Mouse (Mus musculus) bone marrow, adult 2 months (tissue): Measurements from ENCODE around the gene Gas2. TPM values are rescaled to one million over a fixed set of nuclear protein-coding genes. Genes with fewer than 3 reads are reported as not detected.

Experiments used
- H3K27ac ChIP-seq: fragments of 200-500 bp; 2 replicates; pipeline ENCODE4 v1.5.1; 2012; ENCODE audit warnings: low read depth, mild to moderate bottlenecking, control low read depth, inconsistent platforms, low read length; ENCODE audit not compliant: control insufficient read depth, poor library complexity, insufficient read depth
- H3K4me1 ChIP-seq: fragments of 200-500 bp; 2 replicates; pipeline ENCODE4 v1.6.1; 2011; ENCODE audit warnings: low read length; ENCODE audit not compliant: control insufficient read depth, insufficient read depth
- H3K4me3 ChIP-seq: fragments of 200-500 bp; replicated peaks from 2 replicates; pipeline ENCODE3; 2011; ENCODE audit warnings: mild to moderate bottlenecking, low read depth, low read length, control low read depth; ENCODE audit not compliant: control insufficient read depth
- CTCF ChIP-seq: fragments of 200-500 bp; IDR thresholded peaks from 2 replicates; pipeline ENCODE4 v1.5.1; 2011; ENCODE audit warnings: low read length, control low read depth; ENCODE audit not compliant: control insufficient read depth, insufficient read depth
- POLR2A ChIP-seq: fragments of 200-500 bp; IDR thresholded peaks from 2 replicates; pipeline ENCODE4 v1.6.1; 2011; ENCODE audit warnings: low read depth, mild to moderate bottlenecking, control low read depth, low read length, borderline replicate concordance; ENCODE audit not compliant: control insufficient read depth
- WGBS: fragments of 180-500 bp; shearing (Covaris S2); methylation state at CpG from one replicate; pipeline ENCODE4 v1.1.7; 2018; 5-methylcytosine and 5-hydroxymethylcytosine counted together
- polyA plus RNA-seq: library from polyadenylated mRNA; stranded (reverse); fragments of >200 nt; gene quantifications from 2 replicates; pipeline ENCODE4 v1.2.4, GENCODE M21; 2011; ENCODE audit warnings: low replicate concordance; ENCODE audit not compliant: missing spikeins, insufficient read depth, insufficient read length

Gene Gas2
- 3.2 and 5.4 TPM in 2 replicates for polyA plus RNA-seq

DNA sequence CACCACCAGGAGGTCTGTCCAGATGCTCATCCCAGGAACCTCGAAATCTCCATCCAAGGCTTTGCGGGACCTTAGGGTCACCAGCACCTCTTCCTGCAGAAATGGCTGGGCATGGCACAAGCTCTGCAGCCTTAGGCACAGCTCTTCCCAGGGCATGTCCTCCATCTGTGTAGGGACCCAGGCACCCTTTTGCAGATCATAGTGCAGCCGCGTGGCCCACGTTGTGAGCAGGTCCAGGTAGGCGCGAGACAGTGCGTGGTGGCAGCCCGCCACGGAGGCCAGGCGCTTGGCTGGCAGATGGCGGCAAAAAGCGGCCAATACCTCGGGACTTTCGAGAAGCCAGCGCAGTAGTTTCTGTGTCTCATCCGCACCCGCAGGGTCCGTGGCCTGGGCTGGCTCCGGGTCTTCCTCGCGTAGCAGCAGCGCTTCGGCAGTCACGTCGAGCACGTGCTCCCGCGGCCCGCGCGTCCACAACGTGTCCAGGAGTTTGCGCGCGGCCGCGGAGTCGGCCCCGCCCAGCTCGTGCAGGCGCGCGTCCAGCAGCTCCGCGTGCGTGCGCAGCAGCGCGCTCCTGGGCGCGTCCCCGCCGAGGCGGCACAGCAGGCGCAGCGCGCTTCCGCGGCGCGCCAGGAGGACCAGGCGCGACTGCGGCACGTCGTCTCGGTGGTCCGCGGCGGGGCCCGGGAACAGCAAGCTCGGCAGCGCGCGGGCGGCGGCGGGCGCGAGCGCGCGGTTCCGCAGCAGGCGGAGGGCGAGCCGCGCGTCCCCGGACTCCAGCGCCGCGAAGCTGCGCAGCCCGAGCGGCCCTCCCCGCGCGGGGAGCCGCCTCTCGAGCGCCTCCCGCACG, at the start of gene Gas2:
Gas2 (plus strand) TSS at position 766 of the 847 bp plus-strand sequence.
- H3K27ac ChIP-seq = peak within 1 kb of the TSS; percentile 98
- peak within 1 kb of the TSS; percentile 95 for H3K4me3 ChIP-seq
- H3K4me1 ChIP-seq = peaks cover 4% of the 10 kb centered on the region
- TF ChIP-seq CTCF (no peak), POLR2A (0 out of 2 replicates have a peak, but pooled peaks have one; percentile 59)
- 7% methylated on average over 91 of the region's 105 CpGs for WGBS

- H3K4me1 ChIP-seq = no peaks in the 10 kb centered on the region
- no peak for TF ChIP-seq POLR2A
- no peak for TF ChIP-seq CTCF
- H3K27ac ChIP-seq = no peak overlapping the region
- 58% methylated on average over 4 of the region's 4 CpGs for WGBS
- no peak overlapping the region for H3K4me3 ChIP-seq
Measured at GRCm38 (mm10) chr7:51815473-51816282, 46.1 kb upstream of the Gas2 start.

- TF ChIP-seq POLR2A (no peak), CTCF (no peak)
- no peak overlapping the region for H3K4me3 ChIP-seq
- 39% methylated on average over 3 of the region's 3 CpGs for WGBS
- H3K27ac ChIP-seq = no peak overlapping the region
- no peaks in the 10 kb centered on the region for H3K4me1 ChIP-seq
Measured at GRCm38 (mm10) chr7:51816283-51816839, 45.5 kb upstream of the Gas2 start.

- TF ChIP-seq POLR2A (no peak), CTCF (no peak)
- no peak overlapping the region for H3K4me3 ChIP-seq
Measured at GRCm38 (mm10) chr7:51818251-51818974, 43.4 kb upstream of the Gas2 start.

DNA sequence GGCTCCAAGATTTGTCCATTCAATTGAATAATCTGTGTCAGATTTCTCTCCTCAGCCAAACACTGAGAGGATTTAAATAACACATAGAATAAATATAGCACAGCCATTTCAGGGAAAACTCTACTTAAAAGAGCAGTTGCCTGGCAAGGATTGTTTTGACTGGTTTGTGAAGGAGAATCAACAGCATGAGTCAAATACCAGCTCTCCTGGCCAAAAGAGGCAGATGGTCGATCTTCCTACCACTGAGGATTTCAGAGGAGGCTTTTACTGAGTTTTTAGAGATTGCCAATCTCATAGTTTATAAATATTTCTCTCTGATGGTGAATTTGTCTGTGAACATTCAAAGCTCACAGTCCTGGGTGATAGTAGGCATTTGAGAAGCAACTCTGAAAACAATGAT, 41.9 kb upstream of the Gas2 start:
- Histone ChIP-seq H3K27ac (no peak overlapping the region), H3K4me1 (no peaks in the 10 kb centered on the region), H3K4me3 (no peak overlapping the region)
- no peak for TF ChIP-seq CTCF
- no peak for TF ChIP-seq POLR2A
- WGBS = 64% methylated on average over 1 of the region's 1 CpGs

More at GRCm38 (mm10) chr7:51818251-51818974, 43.4 kb upstream of the Gas2 start:
- Histone ChIP-seq H3K27ac (no peak overlapping the region), H3K4me1 (no peaks in the 10 kb centered on the region)
- WGBS = 61% methylated on average over 3 of the region's 3 CpGs

GRCm38 (mm10) chr7:51821467-51821866, 40.3 kb upstream of the Gas2 start:
- WGBS = 44% methylated on average over 2 of the region's 2 CpGs
- H3K4me1 ChIP-seq = no peaks in the 10 kb centered on the region
- TF ChIP-seq CTCF = no peak
- TF ChIP-seq POLR2A = no peak
- H3K4me3 ChIP-seq = no peak overlapping the region
- no peak overlapping the region for H3K27ac ChIP-seq

- Histone ChIP-seq H3K4me3 (no peak overlapping the region), H3K27ac (no peak overlapping the region), H3K4me1 (no peaks in the 10 kb centered on the region)
- TF ChIP-seq POLR2A = no peak
- TF ChIP-seq CTCF = no peak
- WGBS = 65% methylated on average over 7 of the region's 7 CpGs
Measured at GRCm38 (mm10) chr7:51823562-51824338, 38.1 kb upstream of the Gas2 start.
